Mouse (Mus musculus): ENCODE results near the gene Flnb. TPM values are rescaled to one million over a fixed set of nuclear protein-coding genes. Genes with fewer than 3 reads are reported as not detected.

The Flnb gene
- polyA plus RNA-seq, 1 experiment = 6.5 TPM

DNA sequence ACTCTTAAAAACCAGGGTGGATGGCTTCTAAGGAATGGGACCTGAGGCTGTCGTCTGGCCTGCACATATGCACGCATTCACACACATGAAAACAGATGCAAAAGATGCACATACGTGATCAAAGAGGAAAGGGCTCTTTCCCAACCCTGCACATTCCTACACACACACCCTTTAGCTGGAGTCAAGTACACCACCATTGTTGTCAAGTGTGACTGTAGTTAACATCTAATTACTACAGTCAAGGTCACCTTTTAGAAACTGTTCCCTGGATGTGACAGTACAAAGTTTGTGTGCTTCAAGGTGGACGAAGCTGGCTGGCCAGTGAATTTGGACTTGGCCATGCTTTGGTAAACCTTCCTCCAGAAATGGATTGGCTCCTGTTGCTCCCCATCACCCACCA, 114.4 kb downstream of the Flnb start:
- Histone ChIP-seq H3K4me1 (ENCODE audit: control insufficient read depth, insufficient read depth, low read length) (peaks cover 8% of the 10 kb centered on the region), H3K4me3 (ENCODE audit: insufficient read depth, low read length) (no peak overlapping the region), H3K27ac (ENCODE audit: insufficient read depth, low read depth, low read length) (no peak overlapping the region)
- TF ChIP-seq CTCF (IDR thresholded peaks at IDR 0.05; ENCODE audit: low read depth, low read length) = no peak

DNA sequence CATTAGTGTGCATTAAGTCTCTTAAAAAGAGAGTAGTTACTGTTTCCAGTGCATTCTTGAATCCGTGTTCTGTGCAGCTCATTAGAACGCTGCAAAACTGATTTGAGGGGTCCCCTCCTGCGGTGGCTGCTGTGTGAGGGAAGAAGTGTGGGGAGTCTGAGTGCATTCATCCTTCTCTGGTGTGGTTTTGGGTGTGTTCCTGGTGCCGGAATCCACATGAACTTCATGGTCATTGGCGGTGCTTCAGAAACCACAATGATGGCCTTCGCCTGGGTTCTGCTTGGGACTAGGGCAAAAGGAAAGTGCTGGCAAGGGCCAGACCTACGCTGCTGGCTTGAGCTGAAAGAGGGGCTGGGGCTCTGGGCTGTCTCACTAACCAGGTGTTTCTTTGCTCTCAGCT, 116.4 kb downstream of the Flnb start:
- Histone ChIP-seq H3K4me1 (ENCODE audit: control insufficient read depth, insufficient read depth, low read length) (peaks cover 8% of the 10 kb centered on the region), H3K4me3 (ENCODE audit: insufficient read depth, low read length) (no peak overlapping the region), H3K27ac (ENCODE audit: insufficient read depth, low read depth, low read length) (no peak overlapping the region)
- TF ChIP-seq CTCF (IDR thresholded peaks at IDR 0.05; ENCODE audit: low read depth, low read length) = no peak
- TF ChIP-seq POLR2A (IDR thresholded peaks at IDR 0.05; ENCODE audit: borderline replicate concordance, low read depth, low read length) = no peak

DNA sequence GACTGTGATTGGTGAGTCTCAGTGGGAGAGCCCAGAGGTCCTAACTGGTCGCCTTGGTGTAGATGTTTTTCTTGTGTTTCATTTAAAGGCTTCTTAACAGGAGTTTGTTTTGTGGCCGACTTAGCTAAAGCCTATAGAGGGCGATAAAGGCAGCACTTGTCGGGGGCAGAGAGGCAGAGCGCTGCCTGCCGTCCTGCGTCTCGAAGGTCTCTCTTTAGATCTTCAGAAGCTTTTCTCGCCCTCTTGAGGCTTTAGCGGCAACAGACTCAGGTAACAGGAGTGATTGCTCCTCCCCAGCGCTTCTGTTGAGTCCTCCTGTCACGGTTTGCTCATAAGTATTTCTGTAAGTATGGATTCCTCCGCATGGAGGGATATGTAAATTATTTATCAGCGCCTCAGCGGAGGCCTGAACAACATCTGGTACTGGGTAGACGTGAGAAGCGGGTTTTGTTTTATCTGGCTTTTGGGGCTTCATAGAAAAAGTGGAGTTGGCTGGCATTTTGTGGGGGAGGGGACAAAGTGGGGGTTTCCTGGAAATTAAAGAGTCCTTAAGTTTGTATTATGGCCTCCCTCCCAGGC, 119.4 kb downstream of the Flnb start:
- Histone ChIP-seq H3K4me3 (ENCODE audit: insufficient read depth, low read length) (no peak overlapping the region), H3K4me1 (ENCODE audit: control insufficient read depth, insufficient read depth, low read length) (peaks cover 6% of the 10 kb centered on the region), H3K27ac (ENCODE audit: insufficient read depth, low read depth, low read length) (no peak overlapping the region)
- TF ChIP-seq CTCF (IDR thresholded peaks at IDR 0.05; ENCODE audit: low read depth, low read length) (no peak), POLR2A (IDR thresholded peaks at IDR 0.05; ENCODE audit: borderline replicate concordance, low read depth, low read length) (no peak)

DNA sequence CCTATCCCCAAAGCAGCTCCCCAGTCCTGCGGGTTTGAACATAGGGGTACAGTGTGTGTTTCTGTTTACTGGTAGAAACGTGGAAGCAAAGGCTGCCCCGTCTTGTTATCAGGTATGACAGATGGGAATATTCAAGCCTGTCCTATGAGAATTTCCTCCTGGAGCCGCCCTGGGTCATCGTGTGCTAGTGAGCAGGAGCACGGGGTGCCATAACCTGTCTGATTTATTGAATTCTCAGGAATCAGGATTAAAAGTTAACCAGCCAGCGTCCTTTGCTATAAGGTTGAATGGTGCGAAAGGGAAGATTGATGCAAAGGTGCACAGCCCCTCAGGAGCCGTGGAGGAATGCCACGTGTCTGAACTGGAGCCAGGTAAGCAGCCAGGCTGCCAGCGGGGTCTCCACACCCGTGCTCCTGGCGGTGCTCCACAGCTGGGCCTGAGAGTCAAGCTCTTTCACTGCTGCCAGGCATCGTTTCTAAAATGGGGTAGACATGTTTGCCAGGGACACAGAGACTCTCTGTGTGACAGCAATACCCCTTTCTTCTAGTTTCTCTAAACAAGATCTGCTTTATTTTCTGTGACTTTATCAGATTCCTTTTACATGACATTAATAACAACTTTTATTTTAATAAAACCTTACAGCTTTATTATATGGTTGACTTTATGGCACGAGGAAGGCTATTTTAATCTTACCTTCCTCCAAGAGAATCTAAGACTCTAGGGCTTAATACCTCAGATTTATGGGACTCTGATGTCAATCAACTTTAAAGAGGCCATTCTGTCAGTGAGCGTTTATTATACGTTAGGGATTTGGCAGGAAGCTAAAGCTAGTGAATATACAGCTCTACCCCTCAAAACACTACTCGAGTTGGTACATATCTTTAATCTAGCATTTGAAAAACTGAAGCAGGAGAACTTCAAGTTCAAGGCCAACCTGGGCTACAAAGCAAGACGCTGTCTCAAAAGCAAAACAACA, 121.3 kb downstream of the Flnb start:
- Histone ChIP-seq H3K4me3 (ENCODE audit: insufficient read depth, low read length) (no peak overlapping the region), H3K4me1 (ENCODE audit: control insufficient read depth, insufficient read depth, low read length) (no peaks in the 10 kb centered on the region; the same call in 1 of the 2 replicates), H3K27ac (ENCODE audit: insufficient read depth, low read depth, low read length) (no peak overlapping the region)
- TF ChIP-seq POLR2A (IDR thresholded peaks at IDR 0.05; ENCODE audit: borderline replicate concordance, low read depth, low read length) (no peak), CTCF (IDR thresholded peaks at IDR 0.05; ENCODE audit: low read depth, low read length) (no peak)

DNA sequence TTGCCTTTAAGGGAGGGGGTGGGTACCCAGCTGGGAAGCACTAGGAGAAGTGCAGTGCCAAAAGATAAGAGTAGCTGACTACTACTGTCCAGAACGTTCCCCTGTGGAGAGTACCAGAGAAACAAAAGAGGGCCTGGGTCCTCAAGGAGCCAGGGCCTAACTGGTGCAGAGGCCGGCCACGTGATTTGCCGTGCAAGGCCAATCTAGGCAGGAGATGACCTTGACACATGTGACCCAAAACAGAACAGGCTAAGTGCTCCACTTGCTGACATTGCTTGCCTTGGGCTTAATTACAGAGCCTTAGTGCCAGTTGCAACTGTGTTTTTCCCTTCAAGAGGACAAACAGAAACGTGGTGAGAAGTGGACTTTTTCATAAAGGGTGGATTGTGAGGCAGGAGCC, 123.7 kb downstream of the Flnb start:
- TF ChIP-seq POLR2A (IDR thresholded peaks at IDR 0.05; ENCODE audit: borderline replicate concordance, low read depth, low read length) = no peak
- TF ChIP-seq CTCF (IDR thresholded peaks at IDR 0.05; ENCODE audit: low read depth, low read length) = no peak
- H3K4me3 ChIP-seq (ENCODE audit: insufficient read depth, low read length) = no peak overlapping the region
- peaks cover 4% of the 10 kb centered on the region for H3K4me1 ChIP-seq (ENCODE audit: control insufficient read depth, insufficient read depth, low read length)
- no peak overlapping the region for H3K27ac ChIP-seq (ENCODE audit: insufficient read depth, low read depth, low read length)

DNA sequence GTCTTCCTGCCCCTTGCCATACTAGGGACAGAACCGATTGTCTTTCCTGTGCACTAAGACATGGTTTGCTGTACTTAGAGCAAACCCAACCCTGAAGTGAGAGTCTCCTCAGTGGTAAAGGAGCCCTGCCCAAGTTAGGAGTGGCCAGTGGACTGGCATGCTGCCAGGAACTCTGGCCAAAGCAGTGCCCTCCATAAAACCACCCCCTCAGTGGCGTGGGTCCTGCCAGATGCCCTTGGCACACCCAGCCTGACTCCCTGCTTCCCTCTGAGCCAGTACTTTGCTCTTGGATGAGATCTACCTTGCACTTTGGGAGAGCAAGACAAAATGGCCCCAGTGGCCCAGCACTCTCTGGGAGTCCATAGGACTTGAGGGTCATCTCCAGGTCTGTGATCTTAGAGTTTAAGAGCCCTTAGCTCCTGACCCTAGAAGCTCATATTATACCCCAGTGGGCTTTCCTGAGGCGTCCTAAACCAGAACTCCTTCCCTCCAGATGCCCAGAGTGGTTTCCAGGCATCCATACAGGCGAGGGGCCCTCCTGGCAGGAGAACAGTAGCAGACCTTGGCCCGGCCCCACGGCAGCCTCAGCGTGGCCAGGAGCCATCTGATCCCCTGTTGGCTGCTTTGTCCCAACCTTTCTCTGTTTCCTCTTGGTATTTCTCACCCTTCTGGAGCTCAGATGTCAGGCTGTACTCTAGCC, 125.5 kb downstream of the Flnb start:
- peaks cover 4% of the 10 kb centered on the region for H3K4me1 ChIP-seq (ENCODE audit: control insufficient read depth, insufficient read depth, low read length)
- TF ChIP-seq CTCF (IDR thresholded peaks at IDR 0.05; ENCODE audit: low read depth, low read length) (no peak), POLR2A (IDR thresholded peaks at IDR 0.05; ENCODE audit: borderline replicate concordance, low read depth, low read length) (no peak)
- H3K4me3 ChIP-seq (ENCODE audit: insufficient read depth, low read length) = no peak overlapping the region
- H3K27ac ChIP-seq (ENCODE audit: insufficient read depth, low read depth, low read length) = no peak overlapping the region

DNA sequence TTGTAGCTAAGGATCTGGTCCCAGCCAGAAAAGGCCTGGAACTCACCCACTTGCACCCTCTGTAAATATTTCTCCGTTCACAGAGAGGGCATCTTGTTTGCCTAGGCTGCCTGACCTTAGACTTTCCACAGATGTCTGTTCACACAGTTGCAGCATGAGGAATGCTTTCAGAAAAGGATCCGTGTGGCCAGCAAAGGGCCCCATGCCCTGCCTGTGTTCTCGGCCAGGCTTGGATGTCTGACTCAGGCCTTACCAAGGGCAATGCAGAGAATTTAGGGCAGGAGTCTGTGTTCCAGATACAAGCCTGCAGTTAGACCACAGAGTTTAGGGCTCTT, 126.0 kb downstream of the Flnb start:
- TF ChIP-seq CTCF (IDR thresholded peaks at IDR 0.05; ENCODE audit: low read depth, low read length) (no peak), POLR2A (IDR thresholded peaks at IDR 0.05; ENCODE audit: borderline replicate concordance, low read depth, low read length) (no peak)
- Histone ChIP-seq H3K4me3 (ENCODE audit: insufficient read depth, low read length) (no peak overlapping the region), H3K27ac (ENCODE audit: insufficient read depth, low read depth, low read length) (no peak overlapping the region), H3K4me1 (ENCODE audit: control insufficient read depth, insufficient read depth, low read length) (peaks cover 4% of the 10 kb centered on the region)

DNA sequence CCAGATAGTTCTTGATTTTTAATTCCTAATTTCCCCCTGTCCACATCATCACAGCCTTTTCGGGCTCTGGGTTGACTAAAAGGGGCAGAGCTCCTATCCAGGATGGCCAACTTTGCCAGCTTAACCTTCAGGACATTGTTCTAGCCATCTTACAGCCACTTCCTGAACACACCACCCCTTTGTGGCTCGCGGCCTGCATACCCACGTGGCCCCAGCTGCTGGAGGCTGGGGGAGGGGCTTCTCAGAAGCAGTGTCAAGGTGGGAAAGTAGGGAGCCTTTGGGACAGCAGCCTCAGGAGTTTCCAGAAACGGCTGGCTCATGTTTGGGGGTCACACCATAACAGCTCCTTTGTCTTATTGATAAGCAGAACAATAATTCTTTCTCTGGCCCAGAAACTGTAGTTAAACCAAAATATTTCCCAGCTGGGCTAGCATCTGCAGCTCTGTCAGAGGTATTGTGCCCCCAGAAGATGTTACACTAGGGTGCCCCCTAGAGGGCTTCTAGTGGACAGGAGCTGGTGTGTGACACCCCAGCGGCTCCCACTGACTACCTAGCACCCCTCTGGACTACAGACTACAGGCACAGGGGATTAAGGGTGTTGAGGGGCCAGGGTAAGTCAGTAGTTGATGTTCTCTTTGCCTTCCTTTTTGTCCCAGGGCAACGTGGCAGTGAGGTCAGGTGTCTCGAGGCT, 126.7 kb downstream of the Flnb start:
- Histone ChIP-seq H3K4me1 (ENCODE audit: control insufficient read depth, insufficient read depth, low read length) (peaks cover 4% of the 10 kb centered on the region), H3K27ac (ENCODE audit: insufficient read depth, low read depth, low read length) (no peak overlapping the region), H3K4me3 (ENCODE audit: insufficient read depth, low read length) (no peak overlapping the region)
- TF ChIP-seq POLR2A (IDR thresholded peaks at IDR 0.05; ENCODE audit: borderline replicate concordance, low read depth, low read length) (no peak), CTCF (IDR thresholded peaks at IDR 0.05; ENCODE audit: low read depth, low read length) (peak; percentile 35; the same call in 1 of the 2 replicates)

DNA sequence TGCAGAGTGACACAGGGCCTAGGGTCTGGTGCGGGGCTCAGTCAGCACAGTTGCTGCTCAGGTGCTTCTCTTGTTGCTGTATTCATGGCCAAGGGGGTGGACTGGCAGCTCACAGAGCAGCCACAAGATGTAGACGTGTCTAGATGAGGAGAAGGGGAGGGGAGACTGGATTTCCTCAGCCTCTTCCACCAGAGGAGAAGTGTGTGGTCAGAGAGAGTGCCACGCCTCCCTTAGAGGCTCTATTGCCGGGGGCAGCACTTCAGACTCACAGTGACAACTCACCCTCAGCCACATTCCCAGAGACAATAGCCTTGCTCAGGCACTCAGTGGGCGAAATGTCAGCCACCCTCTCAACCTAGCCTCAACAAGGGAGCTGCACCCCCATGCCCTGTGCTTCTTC, 127.5 kb downstream of the Flnb start:
- no peak overlapping the region for H3K27ac ChIP-seq (ENCODE audit: insufficient read depth, low read depth, low read length)
- no peak for TF ChIP-seq CTCF (IDR thresholded peaks at IDR 0.05; ENCODE audit: low read depth, low read length)
- no peak overlapping the region for H3K4me3 ChIP-seq (ENCODE audit: insufficient read depth, low read length)
- peaks cover 4% of the 10 kb centered on the region for H3K4me1 ChIP-seq (ENCODE audit: control insufficient read depth, insufficient read depth, low read length)

All from bone marrow macrophage, adult 2 months (primary cell).